Mouse (Mus musculus) frontal cortex, postnatal 14 days (tissue): ENCODE results near the gene Adam19.

Experiments used
- DNase-seq, 2 experiments: peaks; one replicate each; pipeline ENCODE4 v3.0.0; 2022; ENCODE audit warnings: low spot score in 2 of 2

The Adam19 gene

DNA sequence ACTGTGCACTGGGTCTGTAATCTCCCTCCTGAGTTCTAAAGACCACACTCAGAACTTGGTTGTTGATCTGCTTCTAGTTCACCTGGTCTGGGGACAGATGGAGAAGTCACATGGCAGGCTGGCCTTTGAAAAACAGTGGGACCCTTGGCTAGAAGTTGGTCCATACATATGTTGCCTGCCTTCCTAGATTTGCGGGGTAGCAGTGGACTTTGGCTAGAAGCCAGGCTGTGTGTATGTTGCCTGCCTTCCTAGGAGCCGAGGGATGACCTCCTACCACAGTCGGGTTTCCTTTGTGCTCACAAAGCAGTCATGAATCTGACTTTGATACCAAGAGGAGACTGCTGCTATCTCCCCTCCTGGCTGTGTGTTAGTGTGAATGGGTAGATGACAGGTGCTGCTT is 41.3 kb downstream of the Adam19 start:
- DNase-seq, result no peak

- no peak for DNase-seq
These were observed 46.3 kb downstream of the Adam19 start for GRCm38 (mm10) chr11:46102107-46102506.

DNA sequence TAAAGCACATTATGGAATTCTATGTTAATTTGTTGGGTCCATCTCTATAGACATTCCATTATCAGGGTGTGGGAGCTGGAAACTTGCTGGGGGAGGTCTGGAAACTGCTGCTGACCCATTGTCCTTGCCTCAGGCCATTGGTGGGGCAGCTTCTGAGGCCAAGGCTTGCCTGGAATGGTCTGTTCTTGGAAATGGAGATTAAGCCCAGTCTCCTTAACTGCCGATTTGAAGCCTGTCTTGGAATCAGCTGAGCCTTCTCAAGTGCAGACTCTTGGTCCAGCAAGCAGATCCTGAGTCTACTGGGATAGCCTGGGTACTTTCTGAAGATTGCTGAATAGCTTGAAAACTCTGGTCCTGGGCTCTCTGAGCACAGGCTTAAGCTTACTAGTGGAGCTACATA is 51.3 kb downstream of the Adam19 start:
- no peak for DNase-seq

DNA sequence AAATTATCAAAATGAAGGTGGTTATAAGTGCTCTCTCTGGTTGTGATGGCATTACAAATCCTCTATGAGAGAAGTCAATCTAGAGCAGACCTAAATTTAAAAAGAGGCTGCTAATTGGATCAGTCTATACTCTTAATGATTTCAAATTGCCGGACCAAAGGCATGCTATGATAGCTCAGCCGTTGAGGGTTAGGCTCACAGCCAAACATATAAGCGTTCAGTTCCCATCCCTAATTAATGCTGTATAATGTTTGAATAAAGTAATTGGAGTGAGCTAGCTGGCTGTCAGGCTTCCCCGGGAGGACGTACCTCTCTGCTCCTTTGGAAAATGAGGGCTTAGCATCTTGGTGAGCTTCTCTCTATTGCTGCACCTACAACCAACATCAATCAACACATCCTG is 53.4 kb downstream of the Adam19 start:
- DNase-seq, result no peak

- no peak for DNase-seq
These were observed 54.6 kb downstream of the Adam19 start for GRCm38 (mm10) chr11:46110156-46110944.

GRCm38 (mm10) chr11:46110945-46111287 is 55.1 kb downstream of the Adam19 start:
- DNase-seq, result no peak

DNA sequence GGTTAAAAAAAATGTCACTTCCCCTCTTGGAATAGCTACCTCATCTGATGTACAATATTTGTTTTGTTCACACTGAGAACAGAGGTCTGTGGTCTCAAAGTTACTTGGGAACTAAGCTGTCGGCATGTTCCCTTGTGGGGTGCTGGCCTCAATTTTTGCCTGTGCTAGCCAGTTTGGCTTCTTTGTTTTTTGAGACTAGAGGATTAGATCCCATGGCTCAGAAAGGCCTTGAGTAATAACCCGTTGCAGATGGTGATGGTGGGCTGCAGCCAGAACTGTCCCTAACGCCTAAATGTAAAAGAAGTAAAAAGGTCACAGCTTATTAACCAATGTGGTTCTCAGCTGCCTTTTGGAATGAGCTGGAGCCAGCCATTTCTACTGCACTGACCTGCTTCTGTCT is 57.4 kb downstream of the Adam19 start:
- DNase-seq, result no peak

- DNase-seq, result no peak
These were observed 58.4 kb downstream of the Adam19 start for GRCm38 (mm10) chr11:46114221-46114620.

- DNase-seq, result no peak
These were observed 59.2 kb downstream of the Adam19 start for GRCm38 (mm10) chr11:46115011-46115410.

DNA sequence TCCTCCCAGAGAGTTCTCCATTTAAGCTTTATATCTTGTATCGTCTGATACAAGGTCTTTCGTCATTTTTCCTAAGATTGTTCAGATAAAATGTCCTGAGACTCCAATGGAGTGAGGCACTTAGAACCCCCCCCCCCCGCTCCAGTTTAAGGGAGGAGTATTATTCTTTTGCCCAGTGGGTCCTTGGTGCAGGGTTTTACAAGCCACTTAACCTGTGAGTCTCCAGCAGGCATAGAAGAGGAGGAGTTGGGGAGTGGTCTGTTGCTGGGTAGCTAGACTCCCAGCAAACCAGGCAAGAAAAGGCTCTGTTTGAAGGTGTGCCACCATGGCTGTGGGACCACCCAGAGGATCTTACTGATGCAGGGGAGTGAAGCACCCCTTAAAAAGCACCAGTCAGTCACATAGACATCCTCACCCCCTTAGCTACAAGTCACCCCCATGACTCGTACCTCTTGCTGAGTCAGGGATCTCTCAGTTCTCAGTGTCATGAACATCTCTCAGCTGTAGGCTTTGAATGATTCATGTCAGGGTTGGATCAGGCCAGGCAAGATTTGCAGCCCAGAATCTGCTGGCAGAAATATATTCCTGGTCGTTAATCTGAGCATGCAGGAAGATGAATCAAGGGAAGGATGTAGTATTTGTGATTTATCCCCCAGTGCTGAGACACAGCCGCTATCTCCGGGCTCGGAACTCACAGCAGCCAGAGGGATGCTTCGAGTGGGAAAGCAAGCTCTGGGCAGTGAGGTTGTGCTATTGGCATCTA is 59.8 kb downstream of the Adam19 start:
- no peak for DNase-seq

DNA sequence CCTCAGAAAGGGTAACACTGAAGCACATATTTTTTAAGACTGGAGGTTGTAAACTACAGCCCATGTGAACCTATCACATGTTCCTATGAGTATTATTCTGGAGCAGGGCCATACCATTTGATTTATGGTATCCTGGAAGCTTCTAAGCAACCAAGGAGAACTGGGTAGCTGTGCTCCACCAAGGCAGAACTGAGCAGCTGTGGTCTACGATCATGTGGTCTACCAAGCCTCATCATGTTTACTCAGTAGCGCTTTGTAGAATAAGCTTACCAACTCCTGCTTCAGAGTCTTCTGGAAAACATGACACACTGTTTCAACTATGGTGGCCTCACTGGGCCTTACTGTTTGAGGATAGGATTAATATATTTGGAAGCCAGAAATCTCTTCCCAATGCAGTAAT is 60.7 kb downstream of the Adam19 start:
- no peak for DNase-seq

DNA sequence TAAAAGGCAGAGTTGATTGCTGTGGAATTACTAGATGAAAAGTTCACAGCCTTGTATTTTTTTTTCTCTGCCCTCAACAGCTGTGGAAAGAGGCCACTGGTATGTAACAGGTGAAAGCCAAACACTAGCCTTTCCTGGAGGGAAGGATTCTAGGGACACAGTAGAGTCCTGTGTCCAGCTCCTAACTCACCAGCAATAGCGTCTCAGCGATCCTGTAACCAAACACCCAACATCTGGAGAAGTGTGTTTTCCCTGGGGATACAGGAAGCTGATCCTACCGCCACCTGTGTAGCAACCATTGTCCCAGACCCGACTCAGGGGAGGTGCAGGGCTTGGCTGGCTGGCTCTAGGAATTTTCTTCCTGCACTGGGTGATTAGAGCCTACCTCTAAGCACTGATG is 63.8 kb downstream of the Adam19 start:
- DNase-seq, result no peak

DNA sequence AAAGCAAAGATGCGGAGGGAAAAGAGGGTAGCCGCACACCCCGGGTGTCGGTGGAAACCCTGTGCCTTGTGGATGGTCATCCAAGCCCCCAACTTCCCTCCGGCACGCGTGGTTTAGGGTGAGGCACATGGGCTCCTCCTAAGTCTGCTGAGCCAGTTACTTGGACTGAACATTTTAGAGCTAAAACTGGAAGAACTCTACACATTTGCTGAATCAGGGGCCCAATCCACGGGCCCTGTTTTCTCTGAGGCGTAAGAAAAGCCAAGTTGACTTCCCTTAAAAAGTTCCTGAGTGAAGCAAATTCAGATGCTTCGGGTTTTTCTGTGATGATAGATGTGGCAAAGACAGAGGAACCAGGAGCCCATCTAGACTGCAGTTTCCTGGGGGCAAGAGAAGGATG is 64.3 kb downstream of the Adam19 start:
- DNase-seq, result no peak

DNA sequence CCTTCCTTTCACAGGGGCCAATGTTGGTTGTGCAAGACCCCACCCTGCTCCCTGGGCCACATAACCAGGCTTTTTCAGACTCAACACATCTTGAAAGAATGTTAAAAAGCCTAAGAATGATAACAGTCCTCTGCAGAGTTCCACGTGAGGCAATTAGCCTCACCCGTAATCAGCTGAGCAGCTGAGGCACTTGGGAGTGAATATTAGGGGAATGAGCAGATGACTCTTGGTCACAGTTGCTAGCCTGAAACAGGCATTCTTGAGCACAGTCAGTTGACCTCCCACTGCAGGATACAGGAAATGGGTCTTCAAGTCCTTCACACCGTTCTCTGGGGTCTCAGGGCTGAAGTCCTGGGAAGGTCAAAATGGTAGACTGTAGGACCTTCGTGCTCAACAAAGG is 65.9 kb downstream of the Adam19 start:
- no peak for DNase-seq

- DNase-seq, result no peak
These were observed 67.1 kb downstream of the Adam19 start for GRCm38 (mm10) chr11:46122875-46123274.

- no peak for DNase-seq
These were observed 67.6 kb downstream of the Adam19 start for GRCm38 (mm10) chr11:46123328-46123866.

- DNase-seq, result no peak
These were observed 69.5 kb downstream of the Adam19 start for GRCm38 (mm10) chr11:46125093-46125834.

- DNase-seq, result no peak
These were observed 70.0 kb downstream of the Adam19 start for GRCm38 (mm10) chr11:46125835-46126229.

DNA sequence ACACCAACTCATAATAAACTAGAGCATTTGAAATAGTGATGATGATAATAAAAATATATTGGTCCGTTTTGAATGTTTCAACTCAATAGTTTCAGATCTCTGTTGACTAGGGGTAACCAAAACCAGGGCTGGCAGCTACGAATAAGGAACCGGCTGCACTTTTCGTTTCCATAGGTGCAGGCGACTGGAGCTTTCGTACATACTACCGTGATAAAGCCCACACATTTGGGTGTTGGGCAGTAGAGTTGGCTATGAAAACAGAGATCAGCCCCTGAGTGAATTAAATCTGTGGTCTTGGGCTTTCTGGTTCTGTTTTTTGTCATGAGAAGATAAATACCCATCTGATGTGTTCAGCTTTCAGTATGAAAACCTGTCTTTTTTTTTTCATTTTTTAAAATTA is 70.5 kb downstream of the Adam19 start:
- no peak for DNase-seq

GRCm38 (mm10) chr11:46126827-46127410 is 71.1 kb downstream of the Adam19 start:
- no peak for DNase-seq

DNA sequence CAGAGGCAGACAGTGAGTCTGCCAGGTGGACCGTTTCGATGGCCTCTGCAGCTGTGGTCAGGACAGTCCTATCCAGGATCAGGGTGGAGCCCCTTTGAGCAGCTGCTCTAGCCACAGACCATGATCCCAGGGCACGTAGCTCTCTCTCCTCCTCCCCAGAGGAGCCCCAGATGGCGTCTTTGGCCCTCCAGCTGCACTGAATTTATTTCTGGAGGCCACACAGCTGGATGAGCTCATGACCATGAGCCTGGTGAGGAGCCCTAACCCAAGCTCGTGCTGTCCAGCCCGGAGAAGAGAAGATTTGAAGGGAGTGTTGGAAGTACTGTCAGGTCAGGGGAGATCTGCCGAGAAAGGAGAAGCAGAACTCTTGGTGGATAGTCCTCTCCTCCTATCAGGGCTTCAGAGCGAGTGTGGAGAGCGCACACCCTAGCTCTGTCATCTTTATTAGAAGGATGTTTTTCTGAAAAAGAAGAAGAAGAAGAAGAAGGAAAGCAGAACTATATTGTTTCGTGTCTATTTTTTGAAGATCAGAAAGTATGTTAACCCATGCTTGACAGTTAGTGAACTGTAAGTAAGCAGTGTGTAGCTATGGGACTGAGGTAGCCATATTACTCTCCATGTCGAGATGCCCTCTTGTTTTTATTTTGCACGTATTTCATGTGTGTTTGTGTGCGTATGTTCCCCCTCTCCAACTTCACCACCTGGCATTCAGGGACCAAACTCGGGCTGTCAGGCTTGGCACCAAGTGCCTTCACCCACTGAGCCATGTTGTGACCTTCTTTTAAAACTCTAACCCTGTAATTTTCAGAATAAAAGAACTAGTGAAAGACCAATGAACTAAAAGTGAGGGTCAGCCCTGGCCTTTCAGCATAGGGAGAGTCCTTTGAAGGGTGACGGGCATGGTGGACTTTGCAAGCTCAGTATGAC is 72.1 kb downstream of the Adam19 start:
- DNase-seq, result no peak
